Mouse (Mus musculus): ENCODE measurements around the gene Egfl7.

GRCm38 (mm10) chr2:26617928-26618327 is 38.1 kb downstream of the Egfl7 start:
- no peak for TF ChIP-seq CTCF (IDR thresholded peaks at IDR 0.05; ENCODE audit: insufficient read depth, low read length)
- TF ChIP-seq POLR2A (IDR thresholded peaks at IDR 0.05; ENCODE audit: borderline replicate concordance, extremely low read depth, low read depth, low read length): no peak

Data from lung, adult 2 months (tissue).